Mouse (Mus musculus) thymus, postnatal 0 days (tissue): Measurements from ENCODE around the gene Mtmr6. TPM values are rescaled to one million over a fixed set of nuclear protein-coding genes. Genes with fewer than 3 reads are reported as not detected.

Source experiments
- DNase-seq: peaks from one replicate; pipeline ENCODE4 v3.0.0-alpha.2; 2015; ENCODE audit warnings: low spot score
- polyA plus RNA-seq: library from polyadenylated mRNA; unstranded; fragments of >200 nt; fragmentation: Nextera tagmentation; extraction: Ambion mirVana; gene quantifications from 2 replicates; pipeline ENCODE4 v1.2.1, GENCODE M21; 2015

Gene Mtmr6
- 36.7 and 39.9 TPM in 2 replicates for polyA plus RNA-seq

- DNase-seq: peak; percentile 99
These were observed at the start of gene Mtmr6 for GRCm38 (mm10) chr14:60264990-60265876. TSS of gene Mtmr6 (plus strand) at chr14:60265228.

GRCm38 (mm10) chr14:60216125-60216524 lies 48.9 kb upstream of the Mtmr6 start:
- no peak for DNase-seq

- DNase-seq: no peak
These were observed 47.4 kb upstream of the Mtmr6 start for GRCm38 (mm10) chr14:60217616-60218015.

- no peak for DNase-seq
These were observed 45.1 kb upstream of the Mtmr6 start for GRCm38 (mm10) chr14:60219886-60220285.

GRCm38 (mm10) chr14:60238551-60238950 lies 26.5 kb upstream of the Mtmr6 start:
- no peak for DNase-seq

GRCm38 (mm10) chr14:60250366-60250765 lies 14.7 kb upstream of the Mtmr6 start:
- DNase-seq: no peak

GRCm38 (mm10) chr14:60250879-60251278 lies 14.1 kb upstream of the Mtmr6 start:
- DNase-seq: no peak

- DNase-seq: peak; percentile 100
These were observed 13.6 kb upstream of the Mtmr6 start, which contains the start of the genes Nupl1 and Gm49336 for GRCm38 (mm10) chr14:60251281-60252003. TSS of gene Nupl1 (minus strand) at chr14:60251431. TSS of gene Gm49336 (minus strand) at chr14:60251507.

- no peak for DNase-seq
These were observed 12.7 kb upstream of the Mtmr6 start for GRCm38 (mm10) chr14:60252004-60253000.

GRCm38 (mm10) chr14:60253466-60253865 lies 11.6 kb upstream of the Mtmr6 start:
- no peak for DNase-seq

GRCm38 (mm10) chr14:60254774-60255173 lies 10.3 kb upstream of the Mtmr6 start:
- DNase-seq: no peak

- no peak for DNase-seq
These were observed 8.7 kb upstream of the Mtmr6 start for GRCm38 (mm10) chr14:60256356-60256755.

- no peak for DNase-seq
These were observed 7.9 kb upstream of the Mtmr6 start for GRCm38 (mm10) chr14:60257101-60257500.

- DNase-seq: no peak
These were observed 7.2 kb upstream of the Mtmr6 start for GRCm38 (mm10) chr14:60257851-60258250.

- DNase-seq: no peak
These were observed 2.7 kb upstream of the Mtmr6 start for GRCm38 (mm10) chr14:60262316-60262715.

GRCm38 (mm10) chr14:60269333-60269732 lies 4.3 kb downstream of the Mtmr6 start:
- peak; percentile 68 for DNase-seq

- no peak for DNase-seq
These were observed 8.3 kb downstream of the Mtmr6 start for GRCm38 (mm10) chr14:60273346-60273745.

GRCm38 (mm10) chr14:60275301-60276276 lies 10.6 kb downstream of the Mtmr6 start:
- no peak for DNase-seq

- DNase-seq: no peak
These were observed 21.3 kb downstream of the Mtmr6 start for GRCm38 (mm10) chr14:60286194-60286863.
